Mouse (Mus musculus) bone marrow, adult 2 months (tissue): ENCODE measurements around the gene Bad. TPM values are rescaled to one million over a fixed set of nuclear protein-coding genes. Genes with fewer than 3 reads are reported as not detected.

Experiments
- H3K27ac ChIP-seq: fragments of 200-500 bp; 2 replicates; pipeline ENCODE4 v1.5.1; 2012; ENCODE audit warnings: low read depth, mild to moderate bottlenecking, control low read depth, inconsistent platforms, low read length; ENCODE audit not compliant: control insufficient read depth, poor library complexity, insufficient read depth
- H3K4me1 ChIP-seq: fragments of 200-500 bp; 2 replicates; pipeline ENCODE4 v1.6.1; 2011; ENCODE audit warnings: low read length; ENCODE audit not compliant: control insufficient read depth, insufficient read depth
- H3K4me3 ChIP-seq: fragments of 200-500 bp; replicated peaks from 2 replicates; pipeline ENCODE3; 2011; ENCODE audit warnings: mild to moderate bottlenecking, low read depth, low read length, control low read depth; ENCODE audit not compliant: control insufficient read depth
- CTCF ChIP-seq: fragments of 200-500 bp; IDR thresholded peaks from 2 replicates; pipeline ENCODE4 v1.5.1; 2011; ENCODE audit warnings: low read length, control low read depth; ENCODE audit not compliant: control insufficient read depth, insufficient read depth
- POLR2A ChIP-seq: fragments of 200-500 bp; IDR thresholded peaks from 2 replicates; pipeline ENCODE4 v1.6.1; 2011; ENCODE audit warnings: low read depth, mild to moderate bottlenecking, control low read depth, low read length, borderline replicate concordance; ENCODE audit not compliant: control insufficient read depth
- WGBS: fragments of 180-500 bp; shearing (Covaris S2); methylation state at CpG from one replicate; pipeline ENCODE4 v1.1.7; 2018; 5-methylcytosine and 5-hydroxymethylcytosine counted together
- polyA plus RNA-seq: library from polyadenylated mRNA; stranded (reverse); fragments of >200 nt; gene quantifications from 2 replicates; pipeline ENCODE4 v1.2.4, GENCODE M21; 2011; ENCODE audit warnings: low replicate concordance; ENCODE audit not compliant: missing spikeins, insufficient read depth, insufficient read length

The Bad gene
- polyA plus RNA-seq, 1 experiment: 20.4 TPM

- WGBS: 59% methylated on average over 8 of the region's 8 CpGs
- H3K4me1 ChIP-seq: peaks cover 5% of the 10 kb centered on the region; the same call in 1 of the 2 replicates
- no peak for TF ChIP-seq CTCF
- no peak for TF ChIP-seq POLR2A
- no peak overlapping the region for H3K27ac ChIP-seq
- peak overlapping the region; percentile 12 for H3K4me3 ChIP-seq
Measured at GRCm38 (mm10) chr19:6919876-6920740, 21.6 kb upstream of the Bad start.

GRCm38 (mm10) chr19:6920741-6921636 lies 20.7 kb upstream of the Bad start:
- H3K4me1 ChIP-seq: peaks cover 5% of the 10 kb centered on the region; the same call in 1 of the 2 replicates
- peak overlapping the region; percentile 76 for H3K27ac ChIP-seq
- H3K4me3 ChIP-seq: peak overlapping the region; percentile 65
- TF ChIP-seq CTCF (no peak), POLR2A (no peak)
- WGBS: under 1% methylated on average over 39 of the region's 48 CpGs

GRCm38 (mm10) chr19:6921647-6922567 lies 19.8 kb upstream of the Bad start, which contains the start of gene Esrra:
Gene Esrra, minus strand, starts transcription at chr19:6921813.
- H3K4me1 ChIP-seq: peaks cover 5% of the 10 kb centered on the region; the same call in 1 of the 2 replicates
- H3K4me3 ChIP-seq: peak within 1 kb of the TSS; percentile 74
- peak within 1 kb of the TSS; percentile 76 for H3K27ac ChIP-seq
- TF ChIP-seq CTCF (no peak), POLR2A (peak; percentile 89; the same call in 1 of the 2 replicates)
- under 1% methylated on average over 66 of the region's 66 CpGs for WGBS

GRCm38 (mm10) chr19:6922901-6923735 lies 18.5 kb upstream of the Bad start:
- Histone ChIP-seq H3K4me3 (no peak overlapping the region), H3K27ac (no peak overlapping the region), H3K4me1 (peaks cover 5% of the 10 kb centered on the region; the same call in 1 of the 2 replicates)
- TF ChIP-seq CTCF: no peak
- no peak for TF ChIP-seq POLR2A
- 63% methylated on average over 6 of the region's 6 CpGs for WGBS

GRCm38 (mm10) chr19:6924461-6925306 lies 17.0 kb upstream of the Bad start:
- Histone ChIP-seq H3K4me1 (peaks cover 5% of the 10 kb centered on the region; the same call in 1 of the 2 replicates), H3K4me3 (no peak overlapping the region), H3K27ac (no peak overlapping the region)
- TF ChIP-seq POLR2A (no peak), CTCF (peak; percentile 80)
- WGBS: 5% methylated on average over 39 of the region's 39 CpGs

GRCm38 (mm10) chr19:6925307-6925573 lies 16.4 kb upstream of the Bad start, which contains the start of gene Catsperz:
Gene Catsperz, minus strand, starts transcription at chr19:6925380.
- TF ChIP-seq POLR2A (no peak), CTCF (no peak)
- peaks cover 4% of the 10 kb centered on the region; the same call in 1 of the 2 replicates for H3K4me1 ChIP-seq
- H3K4me3 ChIP-seq: no peak within 1 kb of the TSS
- H3K27ac ChIP-seq: no peak within 1 kb of the TSS
- WGBS: 3% methylated on average over 9 of the region's 9 CpGs
